Mouse (Mus musculus) embryonic facial prominence, embryonic 15.5 days (tissue): ENCODE results near the gene Klhl29. TPM values are rescaled to one million over a fixed set of nuclear protein-coding genes. Genes with fewer than 3 reads are reported as not detected.

Experiments used
- ATAC-seq: fragments of 200-750 bp; cut with Nextera tagmentation; 2 replicates; pipeline ENCODE4 v1.8.0; 2017; ENCODE audit warnings: low read depth, moderate TSS enrichment; ENCODE audit not compliant: insufficient number of reproducible peaks, low FRiP score, low TSS enrichment
- H3K27ac ChIP-seq: fragments of 300-500 bp; sonication (generic); replicated peaks from 2 replicates; pipeline ENCODE4 v1.5.1; 2015; ENCODE audit warnings: mild to moderate bottlenecking, inconsistent platforms
- H3K27me3 ChIP-seq: fragments of 300-500 bp; sonication (generic); 2 replicates; pipeline ENCODE4 v1.6.1; 2015; ENCODE audit warnings: inconsistent platforms
- H3K36me3 ChIP-seq: fragments of 300-500 bp; sonication (generic); 2 replicates; pipeline ENCODE4 v1.6.1; 2015; ENCODE audit warnings: mild to moderate bottlenecking, inconsistent platforms
- H3K4me1 ChIP-seq: fragments of 300-500 bp; sonication (generic); 2 replicates; pipeline ENCODE4 v1.6.1; 2015; ENCODE audit warnings: inconsistent platforms
- H3K4me2 ChIP-seq: fragments of 300-500 bp; sonication (generic); replicated peaks from 2 replicates; pipeline ENCODE4 v1.6.1; 2015; ENCODE audit warnings: mild to moderate bottlenecking, inconsistent platforms
- H3K4me3 ChIP-seq: fragments of 300-500 bp; sonication (generic); replicated peaks from 2 replicates; pipeline ENCODE4 v1.5.1; 2015; ENCODE audit warnings: mild to moderate bottlenecking, inconsistent platforms
- H3K9ac ChIP-seq: fragments of 300-500 bp; sonication (generic); 2 replicates; pipeline ENCODE4 v1.6.1; 2015; ENCODE audit warnings: inconsistent platforms
- H3K9me3 ChIP-seq: fragments of 300-500 bp; sonication (generic); replicated peaks from 2 replicates; pipeline ENCODE4 v1.6.1; 2016; ENCODE audit warnings: inconsistent platforms
- WGBS: fragments of 180-500 bp; shearing (Covaris S2); methylation state at CpG from one replicate; pipeline ENCODE4 v1.1.7; 2015; 5-methylcytosine and 5-hydroxymethylcytosine counted together
- polyA plus RNA-seq: library from polyadenylated mRNA; unstranded; fragments of >200 nt; fragmentation: Nextera tagmentation; extraction: Ambion mirVana; gene quantifications from 2 replicates; pipeline ENCODE4 v1.2.1, GENCODE M21; 2015

Gene Klhl29
- polyA plus RNA-seq, 1 experiment from 2014 or later: 1.5 TPM

GRCm38 (mm10) chr12:5386688-5387087 is 11.2 kb upstream of the Klhl29 start:
- no peak for ATAC-seq
- no peak overlapping the region for H3K9ac ChIP-seq
- H3K27me3 ChIP-seq: no peaks in the 10 kb centered on the region
- no peak overlapping the region for H3K27ac ChIP-seq
- no peak overlapping the region for H3K4me3 ChIP-seq
- H3K36me3 ChIP-seq: no peaks in the 10 kb centered on the region
- no peaks in the 10 kb centered on the region for H3K4me1 ChIP-seq
- no peaks in the 10 kb centered on the region for H3K9me3 ChIP-seq
- H3K4me2 ChIP-seq: no peak overlapping the region

DNA sequence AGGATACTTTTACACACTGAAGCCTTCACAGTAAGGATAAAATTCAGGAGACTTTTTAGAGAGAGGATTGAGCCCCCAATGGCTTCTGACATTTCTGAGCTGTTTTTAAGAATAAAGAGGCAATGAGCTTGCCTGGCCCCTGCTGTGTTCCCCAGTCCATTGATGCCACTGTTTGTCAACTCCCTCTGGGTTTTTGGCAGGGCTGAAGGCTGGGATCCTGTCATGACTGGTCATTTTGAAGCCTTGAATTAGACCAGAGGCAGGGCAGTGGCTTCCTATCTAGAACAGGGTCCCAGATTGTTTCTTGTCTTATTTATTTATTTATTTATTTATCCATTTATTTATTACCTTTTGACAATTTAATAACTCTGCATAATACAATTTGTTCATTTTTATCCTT is 6.2 kb upstream of the Klhl29 start:
- H3K4me3 ChIP-seq: no peak overlapping the region
- no peaks in the 10 kb centered on the region for H3K36me3 ChIP-seq
- H3K4me2 ChIP-seq: no peak overlapping the region
- peaks cover 3% of the 10 kb centered on the region; the same call in 1 of the 2 replicates for H3K27me3 ChIP-seq
- ATAC-seq: no peak
- no peak overlapping the region for H3K9ac ChIP-seq
- H3K4me1 ChIP-seq: no peaks in the 10 kb centered on the region
- no peaks in the 10 kb centered on the region for H3K9me3 ChIP-seq
- no peak overlapping the region for H3K27ac ChIP-seq

DNA sequence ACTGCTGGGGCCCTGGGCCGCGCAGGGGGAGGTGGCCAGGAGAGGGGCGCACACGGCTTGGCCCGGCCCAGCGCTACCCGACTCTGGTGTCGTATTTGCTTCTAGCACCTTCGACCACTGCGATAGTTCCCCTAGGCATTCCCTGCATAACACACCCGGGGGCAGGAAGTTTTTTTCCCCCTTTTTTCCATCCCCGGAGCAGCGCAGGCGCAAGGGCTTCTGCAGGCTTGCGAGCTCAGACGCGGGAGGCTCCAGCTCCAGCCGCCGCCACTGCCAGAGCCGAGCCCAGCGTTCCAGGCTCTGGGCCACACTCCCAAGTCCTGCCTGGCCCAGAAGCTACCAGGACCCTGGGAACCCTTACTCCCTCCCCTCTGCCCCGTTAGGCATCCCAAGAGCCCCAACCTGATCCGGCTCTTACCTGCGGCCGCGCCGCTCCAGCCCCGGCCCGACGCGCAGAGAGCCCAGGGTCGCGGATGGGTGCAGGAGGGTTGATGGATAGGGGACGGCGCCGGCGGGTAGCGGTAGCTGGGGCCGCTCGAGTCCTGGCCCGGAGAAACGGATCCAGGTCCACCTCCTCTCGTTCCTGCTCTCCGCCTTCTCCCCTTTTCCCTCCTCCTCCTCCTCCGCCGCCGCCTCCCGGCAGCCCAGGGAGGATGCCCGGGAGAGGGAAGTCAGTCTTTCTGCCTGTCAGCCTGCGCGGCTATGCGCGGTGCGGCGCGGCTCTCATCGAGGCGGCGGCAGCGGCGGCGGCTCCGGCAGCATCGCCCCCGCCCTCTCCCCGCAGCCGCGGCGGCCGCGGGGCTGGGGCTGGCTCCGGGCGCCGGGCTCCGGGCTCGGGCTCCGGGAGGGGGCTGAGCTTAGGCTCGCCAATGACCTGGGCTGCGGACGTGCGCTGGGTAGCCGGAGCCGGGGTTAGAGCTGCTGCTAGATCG is 532 bp downstream of the Klhl29 start:
- WGBS: under 1% methylated on average over 77 of the region's 84 CpGs
- H3K27me3 ChIP-seq: peaks cover 3% of the 10 kb centered on the region; the same call in 1 of the 2 replicates

DNA sequence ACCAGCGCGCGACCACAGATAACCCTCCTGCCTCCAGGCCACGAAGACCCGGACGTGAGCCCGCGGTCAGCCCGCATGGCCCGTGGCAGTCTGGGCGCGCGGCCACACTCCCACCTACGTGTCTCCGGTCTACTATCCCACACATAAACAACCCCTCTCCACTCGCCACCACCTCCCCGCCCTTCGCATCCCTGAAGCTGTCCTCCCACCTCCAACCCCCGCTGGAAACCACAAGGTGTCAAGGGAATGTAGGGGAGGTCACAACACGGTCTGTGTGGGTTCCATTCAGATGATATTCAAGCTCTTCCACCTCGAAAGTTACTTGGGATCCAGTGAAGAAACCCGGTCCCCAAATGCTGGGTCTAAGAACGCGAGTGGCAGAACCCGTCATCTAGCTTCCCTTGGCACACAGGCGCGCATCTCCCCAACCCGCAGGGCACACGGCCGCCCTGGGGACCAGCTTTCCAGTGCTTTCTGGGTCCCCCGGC is 1.2 kb downstream of the Klhl29 start:
- H3K9ac ChIP-seq: peak overlapping the region; percentile 53
- peak overlapping the region; percentile 98 for H3K4me2 ChIP-seq
- ATAC-seq: no peak
- H3K4me1 ChIP-seq: peaks cover 11% of the 10 kb centered on the region
- no peaks in the 10 kb centered on the region for H3K9me3 ChIP-seq
- peak overlapping the region; percentile 72 for H3K4me3 ChIP-seq
- H3K27me3 ChIP-seq: peaks cover 3% of the 10 kb centered on the region; the same call in 1 of the 2 replicates
- 0 out of 2 replicates have a peak overlapping the region, but pooled peaks have one; percentile 6 for H3K27ac ChIP-seq
- under 1% methylated on average over 31 of the region's 31 CpGs for WGBS
- no peaks in the 10 kb centered on the region for H3K36me3 ChIP-seq

More for the DNA sequence above, 532 bp downstream of the Klhl29 start:
- ATAC-seq: peak; percentile 55
- Histone ChIP-seq H3K9me3 (no peaks in the 10 kb centered on the region), H3K4me3 (peak overlapping the region; percentile 72), H3K36me3 (no peaks in the 10 kb centered on the region), H3K4me1 (peaks cover 11% of the 10 kb centered on the region), H3K9ac (peak overlapping the region; percentile 53), H3K27ac (peak overlapping the region; percentile 72), H3K4me2 (peak overlapping the region; percentile 98)

DNA sequence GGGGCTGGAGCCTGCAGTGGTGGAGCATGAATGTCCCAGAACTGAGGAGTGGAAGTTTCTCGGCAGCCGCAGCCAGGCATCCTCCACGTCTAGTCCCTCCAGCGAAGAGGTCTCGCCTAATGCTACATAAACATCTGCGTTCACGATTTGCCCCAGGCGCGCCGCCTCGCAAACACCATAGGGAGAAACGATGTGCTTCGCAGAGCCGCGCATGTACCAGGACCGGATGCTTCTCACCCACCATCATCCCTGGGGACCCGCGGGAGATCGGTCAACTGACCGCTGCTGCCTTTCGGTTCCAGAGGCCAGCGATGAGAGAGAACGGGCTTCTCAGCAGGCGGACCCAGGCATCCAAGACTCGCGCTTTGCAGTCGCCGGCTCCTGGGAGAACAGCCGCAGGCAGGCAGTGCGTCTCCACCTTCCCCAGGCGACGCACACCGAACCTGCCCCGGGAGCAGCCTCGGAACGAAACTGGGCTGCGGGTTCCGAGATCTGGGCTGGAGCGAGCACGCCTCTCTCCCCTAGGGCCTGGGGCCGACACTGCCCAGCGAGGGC is 1.8 kb downstream of the Klhl29 start:
- under 1% methylated on average over 42 of the region's 42 CpGs for WGBS
- ATAC-seq: no peak

DNA sequence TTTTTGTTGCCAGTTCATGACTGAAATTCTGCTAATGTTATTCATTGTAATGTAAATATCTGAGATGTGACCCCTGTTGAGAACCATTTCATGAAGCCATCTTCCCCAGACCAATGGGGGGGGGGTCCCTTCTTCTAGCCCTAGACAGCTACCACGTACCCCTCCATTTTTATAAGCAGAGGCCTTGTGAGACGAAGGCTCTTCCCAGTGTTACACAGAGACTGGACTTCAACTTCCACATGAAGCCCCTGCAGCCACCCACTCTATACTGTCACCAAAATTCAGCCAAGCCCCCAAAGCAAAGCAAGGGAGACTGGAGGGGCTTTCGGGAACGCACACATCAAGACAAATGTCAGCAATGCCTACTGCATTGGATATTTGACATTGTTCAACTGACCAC is 6.1 kb downstream of the Klhl29 start:
- no peak overlapping the region for H3K27ac ChIP-seq
- H3K36me3 ChIP-seq: no peaks in the 10 kb centered on the region
- H3K27me3 ChIP-seq: no peaks in the 10 kb centered on the region
- H3K4me1 ChIP-seq: peaks cover 8% of the 10 kb centered on the region
- H3K4me3 ChIP-seq: no peak overlapping the region
- no peak overlapping the region for H3K4me2 ChIP-seq
- 89% methylated on average over 4 of the region's 4 CpGs for WGBS
- no peaks in the 10 kb centered on the region for H3K9me3 ChIP-seq
- no peak overlapping the region for H3K9ac ChIP-seq
- ATAC-seq: no peak

More for the DNA sequence above, 1.8 kb downstream of the Klhl29 start:
- Histone ChIP-seq H3K36me3 (no peaks in the 10 kb centered on the region), H3K27me3 (peaks cover 3% of the 10 kb centered on the region; the same call in 1 of the 2 replicates), H3K4me2 (peak overlapping the region; percentile 98), H3K27ac (0 out of 2 replicates have a peak overlapping the region, but pooled peaks have one; percentile 6), H3K9ac (peak overlapping the region; percentile 53; the same call in 1 of the 2 replicates), H3K9me3 (no peaks in the 10 kb centered on the region), H3K4me3 (peak overlapping the region; percentile 72), H3K4me1 (peaks cover 11% of the 10 kb centered on the region)

GRCm38 (mm10) chr12:5364836-5365235 is 10.6 kb downstream of the Klhl29 start:
- H3K4me3 ChIP-seq: no peak overlapping the region
- H3K27ac ChIP-seq: no peak overlapping the region
- no peaks in the 10 kb centered on the region for H3K36me3 ChIP-seq
- 85% methylated on average over 3 of the region's 3 CpGs for WGBS
- no peaks in the 10 kb centered on the region for H3K9me3 ChIP-seq
- no peaks in the 10 kb centered on the region for H3K4me1 ChIP-seq
- no peak for ATAC-seq
- no peak overlapping the region for H3K4me2 ChIP-seq
- H3K27me3 ChIP-seq: no peaks in the 10 kb centered on the region
- no peak overlapping the region for H3K9ac ChIP-seq

GRCm38 (mm10) chr12:5363961-5364634 is 11.4 kb downstream of the Klhl29 start:
- no peaks in the 10 kb centered on the region for H3K4me1 ChIP-seq
- 81% methylated on average over 17 of the region's 17 CpGs for WGBS
- no peak overlapping the region for H3K27ac ChIP-seq
- H3K27me3 ChIP-seq: no peaks in the 10 kb centered on the region
- H3K4me3 ChIP-seq: no peak overlapping the region
- ATAC-seq: no peak
- no peak overlapping the region for H3K4me2 ChIP-seq
- H3K9me3 ChIP-seq: no peaks in the 10 kb centered on the region
- H3K9ac ChIP-seq: no peak overlapping the region
- H3K36me3 ChIP-seq: no peaks in the 10 kb centered on the region

- Histone ChIP-seq H3K27me3 (no peaks in the 10 kb centered on the region), H3K36me3 (no peaks in the 10 kb centered on the region), H3K9ac (no peak overlapping the region), H3K4me2 (no peak overlapping the region), H3K4me3 (no peak overlapping the region), H3K9me3 (no peaks in the 10 kb centered on the region), H3K27ac (no peak overlapping the region), H3K4me1 (no peaks in the 10 kb centered on the region)
- WGBS: 34% methylated on average over 5 of the region's 5 CpGs
- ATAC-seq: no peak
These were observed 16.4 kb downstream of the Klhl29 start for GRCm38 (mm10) chr12:5359065-5359464.

DNA sequence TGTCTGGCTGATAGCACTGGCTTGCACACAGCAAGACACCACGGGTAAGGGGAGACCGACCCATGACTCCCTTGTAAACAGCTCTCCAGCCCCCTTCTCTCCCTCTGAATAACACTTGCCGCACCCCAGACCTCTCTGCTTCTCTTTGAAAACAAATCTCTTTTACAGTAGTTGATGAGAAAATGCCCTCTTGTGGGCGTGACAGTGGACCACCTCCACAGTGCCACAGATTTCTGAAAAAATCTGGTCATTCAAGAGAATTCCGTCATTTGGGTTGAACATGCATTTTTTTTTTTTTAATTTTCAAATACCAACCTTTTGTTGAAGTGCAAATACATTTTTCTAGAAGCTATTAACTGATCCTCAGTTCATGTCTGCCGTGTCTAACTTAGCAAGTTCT is 17.0 kb downstream of the Klhl29 start:
- H3K9me3 ChIP-seq: no peaks in the 10 kb centered on the region
- 52% methylated on average over 6 of the region's 6 CpGs for WGBS
- no peak overlapping the region for H3K4me2 ChIP-seq
- no peaks in the 10 kb centered on the region for H3K36me3 ChIP-seq
- H3K27me3 ChIP-seq: no peaks in the 10 kb centered on the region
- no peak overlapping the region for H3K4me3 ChIP-seq
- no peak overlapping the region for H3K27ac ChIP-seq
- no peaks in the 10 kb centered on the region for H3K4me1 ChIP-seq
- ATAC-seq: no peak
- H3K9ac ChIP-seq: no peak overlapping the region

DNA sequence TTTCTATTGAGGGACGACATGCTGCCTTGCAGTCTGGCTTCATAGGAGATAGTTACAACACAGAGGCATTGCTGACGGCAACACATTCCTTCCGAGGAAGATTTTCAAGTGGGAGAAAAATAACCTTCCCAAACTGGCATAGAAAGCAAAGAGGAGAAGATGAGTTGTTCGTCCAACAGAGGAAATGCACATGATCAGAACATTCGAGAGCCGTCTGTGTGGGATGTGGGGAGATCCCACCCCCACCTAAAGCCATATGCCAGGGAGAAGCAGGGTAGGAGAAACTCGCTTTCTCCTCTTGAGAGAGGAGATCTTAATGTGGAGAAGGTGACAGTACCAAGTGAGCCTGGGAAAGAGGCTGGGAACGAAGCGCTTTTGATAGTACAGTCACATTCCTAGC is 22.1 kb downstream of the Klhl29 start:
- no peak overlapping the region for H3K4me2 ChIP-seq
- H3K4me1 ChIP-seq: no peaks in the 10 kb centered on the region
- H3K27me3 ChIP-seq: no peaks in the 10 kb centered on the region
- no peak overlapping the region for H3K4me3 ChIP-seq
- H3K9me3 ChIP-seq: no peaks in the 10 kb centered on the region
- no peaks in the 10 kb centered on the region for H3K36me3 ChIP-seq
- no peak overlapping the region for H3K9ac ChIP-seq
- 85% methylated on average over 9 of the region's 9 CpGs for WGBS
- ATAC-seq: no peak
- H3K27ac ChIP-seq: no peak overlapping the region
